Mouse (Mus musculus) stomach, embryonic 14.5 days (tissue): Measurements from ENCODE around the gene Tom1l2. TPM values are rescaled to one million over a fixed set of nuclear protein-coding genes. Genes with fewer than 3 reads are reported as not detected.

Experiments
- ATAC-seq: fragments of 200-750 bp; cut with Nextera tagmentation; 2 replicates; pipeline ENCODE4 v1.8.0; 2017; ENCODE audit warnings: low read depth, moderate TSS enrichment; ENCODE audit not compliant: insufficient number of reproducible peaks, insufficient read depth, low FRiP score
- H3K27ac ChIP-seq: fragments of 300-500 bp; sonication (generic); 2 replicates; pipeline ENCODE4 v1.5.1; 2014; ENCODE audit warnings: mild to moderate bottlenecking, low read length, moderate library complexity, mixed read lengths
- H3K27me3 ChIP-seq: fragments of 300-500 bp; sonication (generic); 2 replicates; pipeline ENCODE4 v1.6.1; 2014; ENCODE audit warnings: low read length, control low read depth, mixed read lengths; ENCODE audit not compliant: control insufficient read depth, insufficient read depth
- H3K36me3 ChIP-seq: fragments of 300-500 bp; sonication (generic); 2 replicates; pipeline ENCODE4 v1.6.1; 2014; ENCODE audit warnings: mild to moderate bottlenecking, control low read depth, low read length, moderate library complexity, mixed read lengths; ENCODE audit not compliant: control insufficient read depth, insufficient read depth
- H3K4me1 ChIP-seq: fragments of 300-500 bp; sonication (generic); 2 replicates; pipeline ENCODE4 v1.6.1; 2014; ENCODE audit warnings: low read length, control low read depth, mixed read lengths; ENCODE audit not compliant: control insufficient read depth, insufficient read depth
- H3K4me2 ChIP-seq: fragments of 300-500 bp; sonication (generic); replicated peaks from 2 replicates; pipeline ENCODE4 v1.6.1; 2014; ENCODE audit warnings: low read depth, low read length, control low read depth
- H3K4me3 ChIP-seq: fragments of 300-500 bp; sonication (generic); 2 replicates; pipeline ENCODE4 v1.5.1; 2014; ENCODE audit warnings: low read depth, low read length, control low read depth
- H3K9ac ChIP-seq: fragments of 300-500 bp; sonication (generic); replicated peaks from 2 replicates; pipeline ENCODE4 v1.6.1; 2014; ENCODE audit warnings: low read depth, mild to moderate bottlenecking, control low read depth, low read length, moderate library complexity, mixed read lengths
- H3K9me3 ChIP-seq: fragments of 300-500 bp; sonication (generic); 2 replicates; pipeline ENCODE4 v1.6.1; 2016; ENCODE audit warnings: low read depth, low read length, control low read depth; ENCODE audit not compliant: control insufficient read depth
- WGBS: fragments of 180-500 bp; shearing (Covaris S2); extraction: QIAGEN DNeasy Blood & Tissue Kit; methylation state at CpG from one replicate; pipeline ENCODE4 v1.1.7; 2014; 5-methylcytosine and 5-hydroxymethylcytosine counted together
- polyA plus RNA-seq: library from polyadenylated mRNA; unstranded; fragments of >200 nt; fragmentation: Nextera tagmentation; extraction: Ambion mirVana; gene quantifications from 2 replicates; pipeline ENCODE4 v1.2.1, GENCODE M21; 2014

Tom1l2 gene
- polyA plus RNA-seq, 1 experiment from 2014 or later = 22.2 TPM

- ATAC-seq = no peak
- 88% methylated on average over 3 of the region's 3 CpGs for WGBS
- peaks cover 4% of the 10 kb centered on the region; the same call in 1 of the 2 replicates for H3K36me3 ChIP-seq
- no peak overlapping the region for H3K27ac ChIP-seq
- no peaks in the 10 kb centered on the region; the same call in 1 of the 2 replicates for H3K4me1 ChIP-seq
- no peak overlapping the region for H3K9ac ChIP-seq
- no peak overlapping the region for H3K4me2 ChIP-seq
- H3K27me3 ChIP-seq = no peaks in the 10 kb centered on the region
- no peak overlapping the region for H3K4me3 ChIP-seq
- no peaks in the 10 kb centered on the region for H3K9me3 ChIP-seq
Observed at GRCm38 (mm10) chr11:60260743-60261142, 92.0 kb downstream of the Tom1l2 start.

DNA sequence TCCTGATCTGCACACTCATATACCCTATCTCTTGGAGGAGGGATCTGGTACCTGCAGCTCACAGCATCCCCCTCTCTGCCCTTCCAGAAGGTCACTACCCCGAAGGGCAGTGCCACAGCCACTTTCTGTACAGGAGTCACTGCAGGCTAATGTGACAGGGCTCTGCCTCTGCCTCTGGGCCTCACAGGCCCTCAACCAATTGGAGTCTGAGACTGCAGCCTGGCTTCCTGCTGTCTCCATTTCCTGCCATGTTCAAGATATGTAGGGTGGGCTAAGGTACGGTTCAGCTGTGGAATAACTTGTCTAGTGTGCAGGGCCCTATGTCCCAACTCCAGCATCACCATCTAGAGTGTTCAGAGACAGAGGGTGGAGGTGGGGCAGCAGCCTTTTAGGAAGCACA, 95.0 kb downstream of the Tom1l2 start:
- Histone ChIP-seq H3K4me2 (no peak overlapping the region), H3K4me1 (no peaks in the 10 kb centered on the region; the same call in 1 of the 2 replicates), H3K27me3 (no peaks in the 10 kb centered on the region), H3K9me3 (no peaks in the 10 kb centered on the region), H3K9ac (no peak overlapping the region), H3K27ac (no peak overlapping the region), H3K36me3 (peaks cover 4% of the 10 kb centered on the region; the same call in 1 of the 2 replicates), H3K4me3 (no peak overlapping the region)
- ATAC-seq = no peak
- WGBS = 78% methylated on average over 2 of the region's 2 CpGs

DNA sequence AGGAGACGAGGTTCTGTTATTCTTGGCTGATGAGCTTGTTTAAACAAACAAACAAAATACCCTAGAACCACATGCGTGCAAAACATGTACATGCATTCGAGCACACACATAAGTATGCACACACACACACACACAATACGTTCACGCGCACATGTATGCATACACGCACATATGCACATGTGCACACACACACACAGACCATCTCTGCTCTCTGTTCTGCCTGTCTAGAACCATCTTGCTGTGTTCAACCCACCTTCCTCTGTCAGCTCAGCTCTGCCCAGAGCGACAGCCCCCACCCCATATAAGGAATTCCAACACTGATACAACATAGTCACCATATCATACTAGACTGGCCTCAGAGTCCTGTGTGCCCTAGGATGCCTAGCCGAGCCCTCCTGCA, 96.0 kb downstream of the Tom1l2 start:
- Histone ChIP-seq H3K9ac (no peak overlapping the region), H3K9me3 (no peaks in the 10 kb centered on the region), H3K27me3 (no peaks in the 10 kb centered on the region), H3K4me3 (no peak overlapping the region), H3K4me2 (no peak overlapping the region), H3K36me3 (peaks cover 4% of the 10 kb centered on the region; the same call in 1 of the 2 replicates), H3K27ac (no peak overlapping the region), H3K4me1 (no peaks in the 10 kb centered on the region; the same call in 1 of the 2 replicates)
- ATAC-seq = no peak
- WGBS = 86% methylated on average over 9 of the region's 9 CpGs

DNA sequence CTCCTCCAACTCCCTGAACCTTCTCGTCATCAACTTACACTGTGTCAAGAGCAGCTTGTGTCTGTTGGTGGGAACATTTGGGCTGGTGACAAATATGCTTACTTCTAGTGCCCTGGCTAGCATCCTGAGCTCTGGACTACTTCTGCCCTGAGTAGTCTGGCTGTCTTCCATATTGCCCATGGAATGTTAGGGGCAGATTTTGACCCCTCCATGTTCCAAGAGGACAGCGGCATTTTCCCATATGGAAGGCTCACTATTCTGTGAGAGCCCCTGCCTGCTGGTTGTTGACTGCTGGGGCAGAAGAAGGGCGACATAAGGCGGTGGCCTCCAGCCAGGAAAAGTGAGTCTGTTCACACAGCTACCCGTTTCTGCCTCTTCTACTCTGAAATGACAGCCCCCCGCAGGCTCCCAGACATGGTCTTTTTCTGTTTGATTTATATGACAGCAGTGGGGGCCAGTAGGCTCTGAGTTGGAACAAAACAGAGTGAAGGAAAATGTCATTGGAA, 96.5 kb downstream of the Tom1l2 start:
- no peak overlapping the region for H3K27ac ChIP-seq
- WGBS = 57% methylated on average over 6 of the region's 6 CpGs
- H3K4me1 ChIP-seq = no peaks in the 10 kb centered on the region; the same call in 1 of the 2 replicates
- H3K4me2 ChIP-seq = no peak overlapping the region
- H3K36me3 ChIP-seq = peaks cover 4% of the 10 kb centered on the region; the same call in 1 of the 2 replicates
- H3K9me3 ChIP-seq = no peaks in the 10 kb centered on the region
- H3K9ac ChIP-seq = no peak overlapping the region
- H3K4me3 ChIP-seq = no peak overlapping the region
- no peaks in the 10 kb centered on the region for H3K27me3 ChIP-seq
- no peak for ATAC-seq

DNA sequence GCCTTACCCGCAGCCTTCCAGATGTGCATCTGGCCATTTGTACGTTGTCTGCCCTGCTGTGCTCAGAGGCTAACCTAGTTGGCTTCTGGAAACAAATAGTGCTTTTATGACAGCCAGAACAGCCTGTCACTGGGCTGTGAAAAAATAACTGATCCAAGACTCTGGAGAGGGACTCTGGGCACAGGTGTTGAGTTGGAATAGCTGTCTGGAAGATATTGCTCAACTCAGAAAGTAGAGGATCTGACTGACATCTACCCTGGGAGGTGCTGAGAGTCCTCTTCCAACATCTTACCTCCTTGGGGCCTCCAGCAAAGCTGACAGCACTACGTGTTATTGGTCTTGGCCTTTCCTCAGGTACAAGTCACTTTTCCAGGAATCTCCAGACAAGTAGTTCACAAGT, 97.1 kb downstream of the Tom1l2 start:
- Histone ChIP-seq H3K4me2 (no peak overlapping the region), H3K27ac (no peak overlapping the region), H3K9me3 (no peaks in the 10 kb centered on the region), H3K36me3 (peaks cover 4% of the 10 kb centered on the region; the same call in 1 of the 2 replicates), H3K9ac (no peak overlapping the region), H3K4me1 (no peaks in the 10 kb centered on the region; the same call in 1 of the 2 replicates), H3K27me3 (no peaks in the 10 kb centered on the region), H3K4me3 (no peak overlapping the region)
- 79% methylated on average over 3 of the region's 3 CpGs for WGBS
- no peak for ATAC-seq

- 81% methylated on average over 3 of the region's 3 CpGs for WGBS
- Histone ChIP-seq H3K9ac (no peak overlapping the region), H3K36me3 (peaks cover 4% of the 10 kb centered on the region; the same call in 1 of the 2 replicates), H3K27me3 (no peaks in the 10 kb centered on the region), H3K9me3 (no peaks in the 10 kb centered on the region), H3K4me1 (no peaks in the 10 kb centered on the region; the same call in 1 of the 2 replicates), H3K4me2 (no peak overlapping the region), H3K4me3 (no peak overlapping the region), H3K27ac (no peak overlapping the region)
- no peak for ATAC-seq
Observed at GRCm38 (mm10) chr11:60255181-60255580, 97.5 kb downstream of the Tom1l2 start.

DNA sequence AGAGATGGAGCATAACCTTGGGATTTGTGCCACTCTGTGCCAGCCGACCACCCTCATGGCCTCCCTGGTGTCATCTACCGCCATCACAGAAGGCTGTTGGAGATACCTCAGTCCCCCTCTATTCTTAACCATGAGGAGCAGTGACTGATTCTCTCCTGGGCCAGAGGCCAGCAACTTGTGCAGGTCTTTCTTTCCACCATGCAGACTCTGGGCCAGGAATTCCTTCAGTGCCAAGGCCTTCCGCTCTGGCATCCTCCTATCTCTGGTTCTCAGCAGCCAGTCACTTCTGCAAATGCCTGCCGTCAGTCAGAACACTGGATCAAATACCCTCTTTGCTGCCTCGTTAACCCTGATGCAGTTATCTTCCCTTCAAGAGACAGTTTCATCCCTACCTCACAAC, 98.4 kb downstream of the Tom1l2 start:
- no peaks in the 10 kb centered on the region; the same call in 1 of the 2 replicates for H3K4me1 ChIP-seq
- no peaks in the 10 kb centered on the region for H3K9me3 ChIP-seq
- H3K36me3 ChIP-seq = peaks cover 4% of the 10 kb centered on the region; the same call in 1 of the 2 replicates
- 89% methylated on average over 5 of the region's 5 CpGs for WGBS
- no peak overlapping the region for H3K4me3 ChIP-seq
- ATAC-seq = no peak
- no peak overlapping the region for H3K27ac ChIP-seq
- H3K4me2 ChIP-seq = no peak overlapping the region
- no peak overlapping the region for H3K9ac ChIP-seq
- H3K27me3 ChIP-seq = no peaks in the 10 kb centered on the region

DNA sequence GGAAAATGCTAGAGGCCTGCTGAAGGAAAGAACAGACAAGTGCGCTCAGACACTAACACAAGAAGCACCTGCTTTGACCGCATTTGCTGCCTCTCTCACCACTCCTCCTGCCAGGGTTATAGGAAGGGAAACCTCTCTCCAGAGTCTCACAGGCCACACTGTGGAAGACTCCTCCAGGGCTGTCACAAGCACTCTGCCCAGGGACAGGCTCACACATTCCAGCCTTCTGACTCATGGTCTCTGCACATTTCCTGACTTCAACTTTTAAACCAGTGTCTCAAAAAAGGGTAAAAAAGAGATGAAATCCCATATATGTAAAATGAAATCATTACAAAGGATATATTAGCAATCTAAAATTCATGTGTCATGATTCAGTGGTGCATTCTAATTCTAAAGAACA, 99.2 kb downstream of the Tom1l2 start:
- Histone ChIP-seq H3K27ac (no peak overlapping the region), H3K4me3 (no peak overlapping the region), H3K4me1 (no peaks in the 10 kb centered on the region; the same call in 1 of the 2 replicates), H3K36me3 (peaks cover 4% of the 10 kb centered on the region; the same call in 1 of the 2 replicates), H3K9me3 (no peaks in the 10 kb centered on the region), H3K9ac (no peak overlapping the region), H3K27me3 (no peaks in the 10 kb centered on the region), H3K4me2 (no peak overlapping the region)
- no peak for ATAC-seq
- 92% methylated on average over 2 of the region's 2 CpGs for WGBS
